Mouse (Mus musculus) bone marrow macrophage, adult 2 months (primary cell): ENCODE measurements around the gene Dennd1a.

Source experiments
- CTCF ChIP-seq: IDR thresholded peaks from 2 replicates; pipeline ENCODE4 v1.5.1; 2012; ENCODE audit warnings: low read depth, mild to moderate bottlenecking, low read length, moderate library complexity
- POLR2A ChIP-seq: IDR thresholded peaks from 2 replicates; pipeline ENCODE4 v1.6.1; 2012; ENCODE audit warnings: mild to moderate bottlenecking, low read depth, low read length, borderline replicate concordance

GRCm38 (mm10) chr2:38165966-38166365 is 121.2 kb downstream of the Dennd1a start:
- TF ChIP-seq POLR2A (no peak), CTCF (no peak)
